Mouse (Mus musculus) lung, embryonic 14.5 days (tissue): Measurements from ENCODE around the gene Ifit1. TPM values are rescaled to one million over a fixed set of nuclear protein-coding genes. Genes with fewer than 3 reads are reported as not detected.
"Not testable (repeated sequence)": the region's sequence is repeated elsewhere in the genome, so short reads cannot be mapped to it uniquely, and the experiment has no call there.

Experiments
- ATAC-seq: fragments of 200-750 bp; cut with Nextera tagmentation; 2 replicates; pipeline ENCODE4 v1.8.0; 2017; ENCODE audit warnings: mild to moderate bottlenecking, moderate TSS enrichment, moderate library complexity; ENCODE audit not compliant: insufficient read depth
- DNase-seq: peaks from one replicate; pipeline ENCODE4 v3.0.0-alpha.2; 2015
- H3K27ac ChIP-seq: fragments of 300-500 bp; sonication (generic); 2 replicates; pipeline ENCODE4 v1.5.1; 2014; ENCODE audit warnings: low read depth, mild to moderate bottlenecking, moderate library complexity
- H3K27me3 ChIP-seq: fragments of 300-500 bp; sonication (generic); 2 replicates; pipeline ENCODE4 v1.6.1; 2014; ENCODE audit warnings: low read length, control low read depth; ENCODE audit not compliant: insufficient read depth
- H3K36me3 ChIP-seq: fragments of 300-500 bp; sonication (generic); 2 replicates; pipeline ENCODE4 v1.6.1; 2014; ENCODE audit warnings: control low read depth; ENCODE audit not compliant: insufficient read depth
- H3K4me1 ChIP-seq: fragments of 300-500 bp; sonication (generic); 2 replicates; pipeline ENCODE4 v1.6.1; 2014; ENCODE audit warnings: antibody characterized with exemption, control low read depth; ENCODE audit not compliant: insufficient read depth
- H3K4me2 ChIP-seq: fragments of 300-500 bp; sonication (generic); 2 replicates; pipeline ENCODE4 v1.6.1; 2014; ENCODE audit warnings: mild to moderate bottlenecking
- H3K4me3 ChIP-seq: fragments of 300-500 bp; sonication (generic); 2 replicates; pipeline ENCODE4 v1.5.1; 2014; ENCODE audit warnings: low read depth, low read length
- H3K9ac ChIP-seq: fragments of 300-500 bp; sonication (generic); 2 replicates; pipeline ENCODE4 v1.6.1; 2014
- H3K9me3 ChIP-seq: fragments of 300-500 bp; sonication (generic); 2 replicates; pipeline ENCODE4 v1.6.1; 2016; ENCODE audit warnings: low read depth, low read length, control low read depth
- CTCF ChIP-seq: IDR thresholded peaks from 2 replicates; pipeline ENCODE4 v1.5.1; 2016; ENCODE audit warnings: antibody characterized with exemption, low read depth
- WGBS: fragments of 180-500 bp; shearing (Covaris S2); extraction: QIAGEN DNeasy Blood & Tissue Kit; methylation state at CpG from one replicate; pipeline ENCODE4 v1.1.7; 2014; 5-methylcytosine and 5-hydroxymethylcytosine counted together
- polyA plus RNA-seq: library from polyadenylated mRNA; unstranded; fragments of >200 nt; fragmentation: Nextera tagmentation; extraction: Ambion mirVana; gene quantifications from 2 replicates; pipeline ENCODE4 v1.2.1, GENCODE M21; 2014

Gene Ifit1
- polyA plus RNA-seq, 1 experiment from 2014 or later: not detected

DNA sequence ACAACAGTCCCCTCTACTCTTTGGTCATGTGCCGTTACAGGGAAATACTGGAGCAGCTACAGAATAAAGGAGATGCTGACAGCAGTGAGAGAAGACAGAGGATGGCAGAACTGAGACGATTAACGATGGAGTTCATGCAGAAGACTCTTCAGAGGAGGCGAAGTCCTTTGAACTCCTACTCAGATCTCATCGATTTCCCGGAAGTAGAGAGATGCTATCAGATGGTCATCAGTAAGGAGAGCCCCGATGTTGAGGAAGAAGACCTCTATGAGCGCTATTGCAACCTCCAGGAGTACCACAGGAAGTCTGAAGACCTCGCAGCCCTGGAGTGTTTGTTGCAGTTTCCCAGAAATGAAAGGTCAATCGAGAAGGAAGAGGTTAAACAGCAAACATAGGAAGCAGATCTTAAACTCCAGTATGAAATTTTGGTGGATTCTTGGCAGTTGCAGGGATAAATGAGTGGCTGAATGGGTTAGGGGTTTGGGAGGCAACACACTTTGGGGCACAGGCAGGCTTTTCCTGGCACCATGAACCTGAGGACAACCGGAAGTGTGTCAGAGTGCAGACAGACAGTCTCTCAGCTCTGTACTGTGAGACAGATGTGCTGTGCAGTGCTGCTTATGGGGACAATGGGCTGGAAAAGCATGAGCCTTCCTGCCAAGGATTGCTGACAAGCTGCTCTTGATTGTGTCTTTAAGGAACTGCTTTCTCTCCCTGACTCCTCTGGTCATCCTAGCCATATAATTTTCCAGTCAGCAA is 28.2 kb upstream of the Ifit1 start:
- not testable (repeated sequence) for H3K4me3 ChIP-seq, H3K9ac ChIP-seq, H3K4me1 ChIP-seq, DNase-seq, H3K4me2 ChIP-seq, H3K27ac ChIP-seq, ATAC-seq, H3K9me3 ChIP-seq, H3K27me3 ChIP-seq, H3K36me3 ChIP-seq
- 74% methylated on average over 5 of the region's 11 CpGs for WGBS

- H3K4me1 ChIP-seq: no peaks in the 10 kb centered on the region
- ATAC-seq: no peak
- WGBS: 81% methylated on average over 5 of the region's 5 CpGs
- no peak overlapping the region for H3K27ac ChIP-seq
- TF ChIP-seq CTCF: no peak
- H3K36me3 ChIP-seq: no peaks in the 10 kb centered on the region
- H3K4me3 ChIP-seq: no peak overlapping the region
- no peak overlapping the region for H3K9ac ChIP-seq
- no peak overlapping the region for H3K4me2 ChIP-seq
- no peaks in the 10 kb centered on the region for H3K27me3 ChIP-seq
- no peak for DNase-seq
- H3K9me3 ChIP-seq: no peaks in the 10 kb centered on the region
Observed at GRCm38 (mm10) chr19:34620871-34621270, 19.8 kb upstream of the Ifit1 start.

DNA sequence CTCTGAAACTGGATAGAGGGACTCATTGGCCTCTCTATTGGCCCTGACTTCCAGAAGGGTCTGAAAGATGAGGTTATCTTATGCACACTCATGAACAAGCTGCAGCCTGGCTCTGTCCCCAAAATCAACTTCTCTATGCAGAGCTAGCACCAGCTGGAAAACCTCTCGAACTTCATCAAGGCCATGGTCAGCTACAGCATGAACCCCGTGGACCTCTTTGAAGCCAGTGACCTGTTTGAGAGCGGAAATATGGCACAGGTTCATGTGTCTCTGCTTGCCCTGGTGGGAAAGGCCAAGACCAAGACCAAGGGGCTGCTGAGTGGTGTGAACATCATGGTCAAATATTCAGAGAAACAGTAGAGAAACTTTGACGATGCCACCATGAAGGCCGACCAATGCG is 16.9 kb upstream of the Ifit1 start:
- H3K27ac ChIP-seq: no peak overlapping the region
- no peak for TF ChIP-seq CTCF
- 90% methylated on average over 6 of the region's 6 CpGs for WGBS
- no peak overlapping the region for H3K9ac ChIP-seq
- H3K9me3 ChIP-seq: no peaks in the 10 kb centered on the region
- DNase-seq (no peak), ATAC-seq (no peak)
- H3K36me3 ChIP-seq: no peaks in the 10 kb centered on the region
- no peaks in the 10 kb centered on the region for H3K4me1 ChIP-seq
- H3K27me3 ChIP-seq: no peaks in the 10 kb centered on the region
- no peak overlapping the region for H3K4me2 ChIP-seq
- H3K4me3 ChIP-seq: no peak overlapping the region

DNA sequence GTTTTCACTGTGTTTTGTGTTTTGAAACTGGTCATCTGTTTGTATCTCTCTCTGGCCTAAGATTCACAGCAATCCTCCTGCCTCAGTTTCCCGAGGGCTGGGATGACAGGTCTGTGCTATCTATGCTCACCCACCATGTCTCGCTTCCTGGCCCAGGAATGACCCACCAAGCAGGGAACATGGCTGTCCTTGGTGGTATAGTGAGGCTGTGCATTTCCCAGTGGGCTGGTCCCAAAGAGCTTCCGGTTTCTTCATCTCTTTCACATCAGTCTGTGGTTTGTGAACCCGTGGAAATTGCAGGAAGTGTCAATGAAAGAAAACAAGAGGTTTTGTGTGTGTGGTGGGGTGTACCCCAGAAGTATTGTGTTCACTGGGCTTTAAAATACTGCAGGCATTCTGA is 16.0 kb upstream of the Ifit1 start:
- no peaks in the 10 kb centered on the region for H3K27me3 ChIP-seq
- H3K36me3 ChIP-seq: no peaks in the 10 kb centered on the region
- no peak for ATAC-seq
- no peak overlapping the region for H3K4me3 ChIP-seq
- no peaks in the 10 kb centered on the region for H3K4me1 ChIP-seq
- no peak for TF ChIP-seq CTCF
- no peak overlapping the region for H3K4me2 ChIP-seq
- no peak for DNase-seq
- WGBS: 80% methylated on average over 4 of the region's 4 CpGs
- no peak overlapping the region for H3K9ac ChIP-seq
- no peak overlapping the region for H3K27ac ChIP-seq
- no peaks in the 10 kb centered on the region for H3K9me3 ChIP-seq

DNA sequence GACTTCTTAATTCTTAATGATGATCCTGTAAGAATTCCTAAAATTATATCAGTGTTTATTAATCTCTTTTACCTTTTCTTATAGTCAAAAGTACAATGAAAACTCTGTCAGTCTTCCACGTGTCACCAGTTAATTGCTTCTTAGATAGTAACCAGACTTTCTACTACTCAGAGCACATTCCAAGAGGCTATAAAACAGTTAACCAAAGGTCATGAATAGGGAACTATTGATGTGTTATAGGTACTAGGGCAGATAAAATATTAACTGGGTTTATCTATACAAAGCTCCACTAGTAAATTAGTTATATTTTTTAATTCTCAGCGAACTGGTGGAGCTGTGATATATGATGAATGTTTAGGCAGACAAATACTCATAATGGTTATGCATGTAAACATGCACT is 13.2 kb upstream of the Ifit1 start:
- no peak overlapping the region for H3K27ac ChIP-seq
- no peak for DNase-seq
- H3K4me3 ChIP-seq: no peak overlapping the region
- H3K36me3 ChIP-seq: no peaks in the 10 kb centered on the region
- H3K4me1 ChIP-seq: no peaks in the 10 kb centered on the region
- TF ChIP-seq CTCF: no peak
- no peak for ATAC-seq
- no peaks in the 10 kb centered on the region for H3K9me3 ChIP-seq
- H3K4me2 ChIP-seq: no peak overlapping the region
- H3K9ac ChIP-seq: no peak overlapping the region
- WGBS: 77% methylated on average over 2 of the region's 2 CpGs
- H3K27me3 ChIP-seq: no peaks in the 10 kb centered on the region

GRCm38 (mm10) chr19:34631487-34631886 is 9.2 kb upstream of the Ifit1 start:
- no peaks in the 10 kb centered on the region for H3K4me1 ChIP-seq
- H3K9ac ChIP-seq: no peak overlapping the region
- H3K4me3 ChIP-seq: no peak overlapping the region
- H3K4me2 ChIP-seq: no peak overlapping the region
- no peaks in the 10 kb centered on the region for H3K9me3 ChIP-seq
- ATAC-seq (peak; percentile 63), DNase-seq (peak; percentile 47)
- TF ChIP-seq CTCF: no peak
- H3K27ac ChIP-seq: no peak overlapping the region
- H3K27me3 ChIP-seq: no peaks in the 10 kb centered on the region
- H3K36me3 ChIP-seq: no peaks in the 10 kb centered on the region

DNA sequence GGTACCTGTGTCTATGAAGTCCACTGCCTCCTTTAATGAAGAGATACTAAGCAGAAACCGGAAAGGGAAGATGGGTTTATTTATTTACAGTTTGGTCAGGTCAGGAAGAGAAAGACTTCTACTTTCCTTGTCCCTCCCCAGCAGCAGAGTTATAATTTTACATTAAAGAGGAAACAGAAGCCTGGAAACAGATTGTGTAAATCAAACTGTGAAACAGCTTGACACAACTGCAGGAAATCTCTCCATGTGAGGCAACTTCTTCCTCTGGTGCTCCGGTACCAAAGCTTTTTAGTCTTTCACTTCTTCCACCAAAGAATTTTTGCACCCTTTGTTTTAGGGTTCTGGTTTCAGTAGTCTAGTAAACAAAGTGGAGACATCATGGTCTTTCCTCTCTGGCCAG is 7.2 kb upstream of the Ifit1 start:
- no peaks in the 10 kb centered on the region for H3K4me1 ChIP-seq
- no peak overlapping the region for H3K27ac ChIP-seq
- H3K9me3 ChIP-seq: no peaks in the 10 kb centered on the region
- no peak overlapping the region for H3K4me3 ChIP-seq
- ATAC-seq (no peak), DNase-seq (no peak)
- no peaks in the 10 kb centered on the region for H3K27me3 ChIP-seq
- TF ChIP-seq CTCF: no peak
- no peak overlapping the region for H3K4me2 ChIP-seq
- WGBS: 64% methylated on average over 2 of the region's 2 CpGs
- no peak overlapping the region for H3K9ac ChIP-seq
- H3K36me3 ChIP-seq: no peaks in the 10 kb centered on the region
